Mouse (Mus musculus) megakaryocyte, embryonic 14.5 days (primary cell): ENCODE data around the gene 4930579F01Rik.

Source experiments
- FLI1 ChIP-seq: IDR thresholded peaks from 2 replicates; pipeline ENCODE4 v1.6.1; 2012; ENCODE audit warnings: low read length, inconsistent platforms, mixed read lengths
- GATA1 ChIP-seq: IDR thresholded peaks from 3 replicates; pipeline ENCODE4 v1.6.1; 2012; ENCODE audit warnings: mixed read lengths, low read length, inconsistent platforms, borderline replicate concordance

DNA sequence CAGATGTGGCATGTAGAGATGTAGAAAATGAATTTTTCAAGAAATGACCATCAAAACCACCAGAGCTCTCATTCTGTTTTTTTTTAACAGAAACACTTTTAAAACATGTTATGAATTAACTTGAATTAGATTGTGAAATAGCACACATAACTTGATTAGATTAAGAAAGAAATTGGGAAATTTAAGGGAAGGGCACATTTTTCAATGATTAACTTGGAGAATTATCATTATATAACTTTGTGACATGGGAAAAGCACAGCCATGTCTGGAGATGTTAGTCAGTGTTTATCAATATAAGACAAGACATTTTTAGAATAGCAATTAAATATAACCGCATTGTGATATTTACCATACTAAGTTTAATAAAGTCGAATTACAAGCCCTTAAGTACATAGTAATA is 37.9 kb upstream of the 4930579F01Rik start:
- TF ChIP-seq FLI1 (no peak), GATA1 (no peak)
